Mouse (Mus musculus) liver, embryonic 14.5 days (tissue): ENCODE results near the gene Il10rb. TPM values are rescaled to one million over a fixed set of nuclear protein-coding genes. Genes with fewer than 3 reads are reported as not detected.

ENCODE experiments used
- ATAC-seq: fragments of 200-750 bp; cut with Nextera tagmentation; 2 replicates; pipeline ENCODE4 v1.8.0; 2017; ENCODE audit warnings: moderate number of reproducible peaks, mild to moderate bottlenecking, moderate library complexity; ENCODE audit not compliant: insufficient read depth
- DNase-seq, 3 experiments: peaks; one replicate each; pipeline ENCODE4 v3.0.0-alpha.2; 2012 to 2013; ENCODE audit warnings: low read depth in 3 of 3, low spot score in 3 of 3
- H3K27ac ChIP-seq: fragments of 300-500 bp; sonication (generic); 2 replicates; pipeline ENCODE4 v1.5.1; 2014; ENCODE audit warnings: moderate library complexity, mild to moderate bottlenecking, control low read depth, inconsistent platforms
- H3K27me3 ChIP-seq: fragments of 300-500 bp; sonication (generic); 2 replicates; pipeline ENCODE4 v1.6.1; 2014; ENCODE audit warnings: mild to moderate bottlenecking, low read length, moderate library complexity; ENCODE audit not compliant: control insufficient read depth, insufficient read depth
- H3K36me3 ChIP-seq: fragments of 300-500 bp; sonication (generic); replicated peaks from 2 replicates; pipeline ENCODE4 v1.6.1; 2014; ENCODE audit warnings: low read depth; ENCODE audit not compliant: control insufficient read depth, insufficient read depth
- H3K4me1 ChIP-seq, 2 experiments: fragments of 200-500 bp in 1 of 2; fragments of 300-500 bp in 1 of 2; sonication (generic) in 1 of 2; replicated peaks; 2 replicates each; pipeline ENCODE4 v1.6.1; 2012 to 2014; ENCODE audit warnings: antibody characterized with exemption in 1 of 2, inconsistent platforms in 1 of 2, low read length in 1 of 2; ENCODE audit not compliant: control insufficient read depth in 2 of 2, insufficient read depth in 2 of 2
- H3K4me2 ChIP-seq: fragments of 300-500 bp; sonication (generic); 2 replicates; pipeline ENCODE4 v1.6.1; 2014; ENCODE audit warnings: low read depth, mild to moderate bottlenecking, control low read depth, moderate library complexity
- H3K4me3 ChIP-seq, 2 experiments: fragments of 200-500 bp in 1 of 2; fragments of 300-500 bp in 1 of 2; sonication (generic) in 1 of 2; 2 replicates each; pipeline ENCODE4 v1.5.1; 2012 to 2014; ENCODE audit warnings: low read depth in 2 of 2, low read length in 2 of 2, mild to moderate bottlenecking in 2 of 2, control low read depth in 1 of 2, inconsistent platforms in 1 of 2, moderate library complexity in 1 of 2; ENCODE audit not compliant: insufficient read depth in 1 of 2
- H3K9ac ChIP-seq: fragments of 300-500 bp; sonication (generic); replicated peaks from 2 replicates; pipeline ENCODE4 v1.6.1; 2014; ENCODE audit warnings: mild to moderate bottlenecking, control low read depth, moderate library complexity
- H3K9me3 ChIP-seq: fragments of 300-500 bp; sonication (generic); 2 replicates; pipeline ENCODE4 v1.6.1; 2016; ENCODE audit warnings: low read length, mixed read lengths; ENCODE audit not compliant: control insufficient read depth
- CTCF ChIP-seq: IDR thresholded peaks from 2 replicates; pipeline ENCODE4 v1.5.1; 2016; ENCODE audit warnings: antibody characterized with exemption, low read depth, control low read depth
- EP300 ChIP-seq: IDR thresholded peaks from 2 replicates; pipeline ENCODE4 v1.6.1; 2016; ENCODE audit warnings: antibody characterized with exemption, low read depth
- WGBS: fragments of 180-500 bp; shearing (Covaris S2); extraction: QIAGEN DNeasy Blood & Tissue Kit; methylation state at CpG from one replicate; pipeline ENCODE4 v1.1.7; 2014; ENCODE audit not compliant: insufficient replicate concordance; 5-methylcytosine and 5-hydroxymethylcytosine counted together
- polyA plus RNA-seq, 2 experiments: library from polyadenylated mRNA; depleted of rRNA in 1 of 2; stranded (reverse) in 1 of 2; unstranded in 1 of 2; fragments of >200 nt; fragmentation: Nextera tagmentation in 1 of 2; extraction: Ambion mirVana in 1 of 2; gene quantifications; 2 replicates each; pipeline versions ENCODE4 v1.2.1 to v1.2.3; 2012 to 2014

The Il10rb gene
- polyA plus RNA-seq, 2 experiments = 12.4 to 24.9 TPM

DNA sequence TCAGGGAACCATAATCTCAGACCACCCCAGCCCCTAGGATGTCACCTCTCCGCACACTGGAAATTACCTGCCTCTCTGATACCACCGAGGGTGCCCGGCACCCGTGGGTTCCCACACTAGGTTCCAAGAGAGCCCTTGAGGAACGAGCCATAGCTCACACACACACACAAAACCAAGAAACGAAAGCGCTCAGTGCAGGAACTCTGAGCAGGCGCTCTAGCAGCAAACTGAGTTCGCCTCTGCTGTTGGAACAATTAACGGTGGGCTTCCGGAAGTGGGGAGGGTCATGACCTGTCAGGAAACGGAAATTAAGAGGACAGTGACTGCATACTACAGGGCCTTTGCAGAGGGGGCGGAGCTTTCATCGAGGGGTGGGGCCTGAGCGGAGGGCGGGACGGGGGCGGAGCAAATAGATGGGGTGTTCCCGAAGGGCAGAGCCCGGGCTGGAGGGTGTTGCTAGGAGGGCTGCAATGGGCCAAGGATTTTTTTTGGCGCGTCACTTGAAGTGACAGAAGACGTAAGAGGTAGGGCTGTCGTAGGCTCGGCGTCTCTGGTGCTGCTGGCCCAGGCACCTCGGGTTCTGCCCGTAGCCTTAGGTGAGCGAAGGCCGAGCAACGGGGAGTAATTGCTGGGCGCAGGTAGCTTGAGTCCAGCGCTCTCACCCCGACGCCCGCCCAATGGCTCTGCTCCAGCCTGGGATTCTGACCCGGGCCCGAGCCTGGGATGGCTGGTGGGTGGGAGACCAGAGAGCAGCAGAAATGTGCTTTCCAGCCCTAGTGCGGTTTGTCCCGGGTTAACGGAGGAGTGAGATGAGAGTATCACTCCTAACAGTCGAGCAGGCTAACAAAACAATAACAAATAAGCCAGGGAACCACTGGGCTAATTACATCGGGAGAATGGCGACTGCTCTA, 58.9 kb downstream of the Il10rb start:
- H3K4me2 ChIP-seq = peak overlapping the region; percentile 84
- no peak for TF ChIP-seq CTCF
- TF ChIP-seq EP300 = peak; percentile 43; the same call in 1 of the 2 replicates
- peak overlapping the region; percentile 85 for H3K27ac ChIP-seq
- peak; percentile 93 for ATAC-seq
- H3K9me3 ChIP-seq = no peaks in the 10 kb centered on the region
- 1% methylated on average over 44 of the region's 44 CpGs for WGBS
- H3K9ac ChIP-seq = peak overlapping the region; percentile 95
- no peaks in the 10 kb centered on the region for H3K27me3 ChIP-seq
- peaks cover 22% of the 10 kb centered on the region for H3K36me3 ChIP-seq
- H3K4me3 ChIP-seq = peak overlapping the region; percentile 69 to 96
- peak; percentile 90 to 92 (median 91) for DNase-seq
- peaks cover 34 to 42% of the 10 kb centered on the region in 2 experiments for H3K4me1 ChIP-seq

DNA sequence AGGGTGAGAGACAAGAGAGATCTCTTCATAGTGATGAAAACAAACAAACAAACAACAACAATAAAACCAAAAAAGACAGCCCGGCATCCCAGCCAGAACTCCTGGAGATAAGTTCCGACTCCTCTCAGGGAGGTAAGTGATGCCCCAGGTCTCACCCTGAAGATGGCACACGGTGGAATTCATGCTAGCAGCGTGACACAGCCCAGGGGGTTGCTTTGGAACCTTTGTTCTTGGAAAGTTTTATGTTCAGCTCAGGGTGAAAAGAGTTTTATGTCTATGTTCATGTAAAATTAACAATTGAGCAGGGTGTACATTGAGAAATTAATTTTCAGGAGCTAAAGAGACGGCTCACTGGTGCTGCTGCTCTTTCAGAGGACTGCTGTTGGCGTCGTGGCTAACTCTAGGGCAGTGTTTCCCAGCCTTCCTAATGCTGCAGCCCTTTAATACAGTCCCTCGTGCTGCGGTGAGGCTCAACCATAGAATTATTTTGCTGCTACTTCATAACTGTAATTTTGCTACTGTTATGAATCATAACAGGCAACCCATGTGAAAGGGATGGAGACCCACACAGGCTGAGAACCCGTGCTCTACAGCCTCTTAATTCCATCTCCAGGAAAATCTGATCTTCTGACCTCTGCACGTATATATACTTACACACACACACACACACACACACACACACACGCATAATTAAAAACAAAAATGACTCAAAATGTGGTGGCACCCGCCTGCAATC, 59.7 kb downstream of the Il10rb start:
- ATAC-seq (peak; percentile 24; the same call in 1 of the 2 replicates), DNase-seq (no peak)
- Histone ChIP-seq H3K9me3 (no peaks in the 10 kb centered on the region), H3K4me3 (peak overlapping the region; percentile 69 to 96), H3K27ac (peak overlapping the region; percentile 85), H3K4me1 (peaks cover 29 to 39% of the 10 kb centered on the region in 2 experiments), H3K4me2 (peak overlapping the region; percentile 84), H3K36me3 (peaks cover 30% of the 10 kb centered on the region), H3K9ac (peak overlapping the region; percentile 95), H3K27me3 (no peaks in the 10 kb centered on the region)
- TF ChIP-seq EP300 (no peak), CTCF (no peak)
- WGBS = 50% methylated on average over 13 of the region's 13 CpGs

DNA sequence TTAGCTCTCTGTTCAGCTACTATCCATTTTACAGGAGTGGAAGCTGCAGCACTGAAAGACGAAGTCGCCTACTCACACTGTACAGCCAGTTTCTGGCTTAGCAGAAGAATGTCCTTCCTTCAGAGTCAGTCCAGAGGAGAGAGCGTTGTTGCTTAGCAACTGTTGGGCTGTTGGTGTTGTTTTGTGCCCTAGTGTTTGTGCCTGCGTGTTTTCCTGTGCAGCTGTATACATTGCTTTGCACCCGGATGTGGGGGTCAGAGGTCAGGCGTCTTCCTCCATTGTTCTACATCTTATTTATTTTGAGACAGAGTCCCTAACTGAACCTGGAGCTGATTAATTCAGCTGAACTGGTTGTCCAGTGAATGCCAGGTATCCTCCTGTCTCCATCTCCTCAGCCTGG, 60.6 kb downstream of the Il10rb start:
- ATAC-seq (no peak), DNase-seq (no peak)
- Histone ChIP-seq H3K4me1 (peaks cover 29 to 32% of the 10 kb centered on the region in 2 experiments), H3K9ac (peak overlapping the region; percentile 95), H3K27ac (peak overlapping the region; percentile 85), H3K9me3 (no peaks in the 10 kb centered on the region), H3K36me3 (peaks cover 32% of the 10 kb centered on the region), H3K27me3 (no peaks in the 10 kb centered on the region), H3K4me2 (peak overlapping the region; percentile 84), H3K4me3 (peak overlapping the region; percentile 69 to 96)
- TF ChIP-seq CTCF (no peak), EP300 (no peak)
- 67% methylated on average over 6 of the region's 6 CpGs for WGBS

DNA sequence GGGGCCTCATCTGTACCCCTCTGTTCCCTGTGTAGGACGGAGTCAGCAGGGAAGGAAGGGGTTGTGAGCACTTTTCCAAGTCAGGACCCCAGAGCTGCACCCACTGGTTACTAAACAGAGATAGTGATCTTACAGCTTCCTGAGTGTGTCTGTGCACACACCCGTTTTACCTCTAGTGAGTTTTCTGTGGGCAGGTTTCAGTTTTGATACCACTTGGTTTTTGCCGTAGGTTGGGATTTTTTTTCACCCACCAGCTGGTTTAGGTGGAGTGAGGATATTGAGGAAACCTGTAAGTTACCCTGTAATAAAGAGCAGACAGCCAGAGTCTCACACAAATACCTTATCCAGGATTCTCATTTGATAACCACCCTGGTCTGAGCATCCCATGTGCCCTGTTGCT, 64.5 kb downstream of the Il10rb start:
- H3K27me3 ChIP-seq = no peaks in the 10 kb centered on the region
- no peak overlapping the region for H3K4me3 ChIP-seq
- no peaks in the 10 kb centered on the region for H3K9me3 ChIP-seq
- H3K27ac ChIP-seq = no peak overlapping the region
- no peak overlapping the region for H3K9ac ChIP-seq
- H3K36me3 ChIP-seq = peaks cover 32% of the 10 kb centered on the region
- H3K4me2 ChIP-seq = no peak overlapping the region
- WGBS = 45% methylated on average over 3 of the region's 3 CpGs
- peaks cover 9 to 10% of the 10 kb centered on the region in 2 experiments for H3K4me1 ChIP-seq
- ATAC-seq (no peak), DNase-seq (no peak)
- TF ChIP-seq EP300 (no peak), CTCF (no peak)

DNA sequence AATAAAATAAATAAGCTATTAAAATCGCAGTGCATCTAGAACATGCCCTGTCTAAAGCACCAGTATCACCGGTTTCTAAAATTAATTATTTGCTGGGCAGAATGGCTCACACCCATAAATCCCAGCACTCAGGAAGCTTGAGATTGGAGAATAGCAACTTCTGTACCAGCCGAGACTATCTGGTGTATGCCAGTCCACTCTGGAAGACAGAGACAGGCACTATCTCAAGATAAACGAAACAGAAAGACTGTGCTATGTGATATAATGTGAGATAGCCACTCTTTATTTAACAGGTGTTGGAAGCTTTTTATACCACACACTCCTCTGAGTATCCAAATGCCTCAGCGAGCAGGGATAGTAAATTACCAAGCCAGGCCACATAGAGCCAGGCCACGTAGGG, 65.5 kb downstream of the Il10rb start:
- ATAC-seq (peak; percentile 30; the same call in 1 of the 2 replicates), DNase-seq (no peak)
- no peaks in the 10 kb centered on the region for H3K27me3 ChIP-seq
- H3K9ac ChIP-seq = no peak overlapping the region
- H3K4me3 ChIP-seq = no peak overlapping the region
- H3K4me2 ChIP-seq = no peak overlapping the region
- peaks cover 6 to 8% of the 10 kb centered on the region in 2 experiments for H3K4me1 ChIP-seq
- peaks cover 29% of the 10 kb centered on the region for H3K36me3 ChIP-seq
- WGBS = 43% methylated on average over 6 of the region's 6 CpGs
- H3K27ac ChIP-seq = no peak overlapping the region
- H3K9me3 ChIP-seq = no peaks in the 10 kb centered on the region
- TF ChIP-seq CTCF (no peak), EP300 (peak; percentile 48; the same call in 1 of the 2 replicates)

Other genes starting within 250 kb of the Il10rb start
- gene Olig2, start 180.7 kb upstream of the Il10rb start, polyA plus RNA-seq (2012; rRNA removed) = 0.02 TPM in 1 of 2 replicates, not detected in the other
- not detected in 2 replicates for gene Olig2, start 180.7 kb upstream of the Il10rb start, polyA plus RNA-seq (2014; fragmentation: Nextera tagmentation; extraction: Ambion mirVana)
- 0.04 TPM in 1 of 2 replicates, not detected in the other for gene Olig1, start 136.4 kb upstream of the Il10rb start, polyA plus RNA-seq (2012; rRNA removed)
- gene Olig1, start 136.4 kb upstream of the Il10rb start, polyA plus RNA-seq (2014; fragmentation: Nextera tagmentation; extraction: Ambion mirVana) = not detected in 2 replicates
- gene Ifnar2, start 33.4 kb upstream of the Il10rb start, polyA plus RNA-seq (2012; rRNA removed) = 23.0 and 33.1 TPM in 2 replicates
- 68.4 and 74.4 TPM in 2 replicates for gene Ifnar2, start 33.4 kb upstream of the Il10rb start, polyA plus RNA-seq (2014; fragmentation: Nextera tagmentation; extraction: Ambion mirVana)
- 0.04 and 0.14 TPM in 2 replicates for gene Gm21970, start 14.4 kb upstream of the Il10rb start, polyA plus RNA-seq (2012; rRNA removed)
- 0.67 TPM in 1 of 2 replicates, not detected in the other for gene Gm21970, start 14.4 kb upstream of the Il10rb start, polyA plus RNA-seq (2014; fragmentation: Nextera tagmentation; extraction: Ambion mirVana)
- 9.3 and 11.6 TPM in 2 replicates for gene Ifnar1, start 79.1 kb downstream of the Il10rb start, polyA plus RNA-seq (2012; rRNA removed)
- 15.4 and 16.2 TPM in 2 replicates for gene Ifnar1, start 79.1 kb downstream of the Il10rb start, polyA plus RNA-seq (2014; fragmentation: Nextera tagmentation; extraction: Ambion mirVana)
- gene Ifngr2, start 140.9 kb downstream of the Il10rb start, polyA plus RNA-seq (2012; rRNA removed) = 3.9 and 4.9 TPM in 2 replicates
- gene Ifngr2, start 140.9 kb downstream of the Il10rb start, polyA plus RNA-seq (2014; fragmentation: Nextera tagmentation; extraction: Ambion mirVana) = 13.1 and 13.5 TPM in 2 replicates
- gene Tmem50b, start 191.6 kb downstream of the Il10rb start, polyA plus RNA-seq (2012; rRNA removed) = 2.5 and 2.8 TPM in 2 replicates
- 5.0 TPM in 2 replicates for gene Tmem50b, start 191.6 kb downstream of the Il10rb start, polyA plus RNA-seq (2014; fragmentation: Nextera tagmentation; extraction: Ambion mirVana)
- gene Dnajc28, start 212.9 kb downstream of the Il10rb start, polyA plus RNA-seq (2012; rRNA removed) = 0.53 and 0.71 TPM in 2 replicates
- gene Dnajc28, start 212.9 kb downstream of the Il10rb start, polyA plus RNA-seq (2014; fragmentation: Nextera tagmentation; extraction: Ambion mirVana) = 1.6 and 1.8 TPM in 2 replicates
- gene Gart, start 240.8 kb downstream of the Il10rb start, polyA plus RNA-seq (2012; rRNA removed) = 35.1 and 42.3 TPM in 2 replicates
- gene Gart, start 240.8 kb downstream of the Il10rb start, polyA plus RNA-seq (2014; fragmentation: Nextera tagmentation; extraction: Ambion mirVana) = 61.3 and 75.1 TPM in 2 replicates
- gene Son, start 241.3 kb downstream of the Il10rb start, polyA plus RNA-seq (2012; rRNA removed) = 48.2 and 64.2 TPM in 2 replicates
- 42.9 and 45.0 TPM in 2 replicates for gene Son, start 241.3 kb downstream of the Il10rb start, polyA plus RNA-seq (2014; fragmentation: Nextera tagmentation; extraction: Ambion mirVana)